Mouse (Mus musculus) ES-E14 (cell line): ENCODE results near the gene Bcas3.

Experiments used
- CHD2 ChIP-seq: IDR thresholded peaks from 2 replicates; pipeline ENCODE4 v1.6.1; 2014; ENCODE audit warnings: mild to moderate bottlenecking, low read depth, low read length, inconsistent platforms
- HCFC1 ChIP-seq: IDR thresholded peaks from 2 replicates; pipeline ENCODE4 v1.6.1; 2012; ENCODE audit warnings: low read length, inconsistent platforms, borderline replicate concordance; ENCODE audit not compliant: insufficient read depth
- MAFK ChIP-seq: IDR thresholded peaks from 2 replicates; pipeline ENCODE4 v1.6.1; 2014; ENCODE audit warnings: mild to moderate bottlenecking, low read depth, low read length, inconsistent platforms; ENCODE audit not compliant: insufficient read depth
- ZC3H11A ChIP-seq: IDR thresholded peaks from 2 replicates; pipeline ENCODE4 v1.6.1; 2012; ENCODE audit warnings: low read depth, mild to moderate bottlenecking, inconsistent platforms, low read length, borderline replicate concordance

- TF ChIP-seq CHD2 (no peak), HCFC1 (no peak), MAFK (no peak), ZC3H11A (no peak)
These were observed 77.9 kb downstream of the Bcas3 start for GRCm38 (mm10) chr11:85430743-85431448.
